Mouse (Mus musculus) splenic B cell, adult 2 months (primary cell): Measurements from ENCODE around the gene Aifm3.
A peak's percentile ranks its signal among the peaks of the same experiment; 100 is the strongest.
"Not testable (repeated sequence)": the region's sequence is repeated elsewhere in the genome, so short reads cannot be mapped to it uniquely, and the experiment has no call there.

Experiments used
- DNase-seq: peaks from one replicate; pipeline ENCODE4 v3.0.0-alpha.2; 2011; ENCODE audit warnings: low read depth, low spot score
- H3K27me3 ChIP-seq: 2 replicates; pipeline ENCODE4 v1.6.1; 2012; ENCODE audit warnings: mild to moderate bottlenecking, low read length, moderate library complexity, mixed read lengths; ENCODE audit not compliant: control insufficient read depth, poor library complexity, insufficient read depth, severe bottlenecking
- H3K36me3 ChIP-seq: 2 replicates; pipeline ENCODE4 v1.6.1; 2012; ENCODE audit warnings: mild to moderate bottlenecking, low read length, moderate library complexity, mixed read lengths; ENCODE audit not compliant: control insufficient read depth, poor library complexity, insufficient read depth, severe bottlenecking

Aifm3 gene

DNA sequence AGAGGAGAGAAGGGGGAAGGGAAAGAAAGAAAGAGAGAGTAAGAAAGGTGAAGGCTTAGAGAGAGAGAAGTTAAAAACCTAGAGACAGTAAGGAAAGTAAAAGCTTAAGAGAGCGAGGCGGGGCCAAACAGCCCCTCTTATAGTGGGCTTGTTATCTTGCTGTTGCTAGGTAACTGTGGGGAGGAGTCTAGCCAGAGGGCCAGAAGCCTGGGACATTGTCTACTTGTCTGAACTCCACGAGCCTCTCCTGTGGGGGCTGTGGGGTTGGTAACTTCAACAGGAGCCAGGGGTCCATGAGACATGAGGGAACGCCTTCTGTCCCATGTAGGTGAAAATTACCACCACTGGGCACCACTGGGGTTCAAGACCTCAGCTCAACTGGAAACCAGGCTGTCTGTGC, 65.3 kb downstream of the Aifm3 start:
- DNase-seq: peak; percentile 29
- not testable (repeated sequence) for H3K27me3 ChIP-seq, H3K36me3 ChIP-seq

DNA sequence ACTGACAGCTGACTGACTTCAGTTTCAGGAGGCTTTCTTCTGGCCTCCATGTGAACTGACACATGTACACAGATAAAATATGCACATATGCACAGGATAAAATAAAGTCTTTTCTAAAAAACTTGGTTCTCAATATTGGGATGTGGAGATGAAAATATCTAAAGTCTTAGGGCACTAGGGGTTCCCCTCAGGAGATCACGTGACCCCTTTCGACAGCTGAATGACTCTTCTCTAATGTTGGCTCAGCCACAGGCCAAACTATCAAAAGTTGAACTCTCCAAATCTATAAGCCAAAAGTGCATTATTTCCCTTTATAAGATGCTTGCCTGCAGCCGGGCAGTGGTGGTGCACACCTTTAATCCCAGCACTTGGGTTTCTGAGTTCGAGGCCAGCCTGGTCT, 66.8 kb downstream of the Aifm3 start:
- no peak for DNase-seq
- H3K36me3 ChIP-seq: no peaks in the 10 kb centered on the region
- H3K27me3 ChIP-seq: no peaks in the 10 kb centered on the region

GRCm38 (mm10) chr16:17556907-17557306, 67.5 kb downstream of the Aifm3 start:
- H3K36me3 ChIP-seq: no peaks in the 10 kb centered on the region
- DNase-seq: no peak
- H3K27me3 ChIP-seq: no peaks in the 10 kb centered on the region
